Mouse (Mus musculus): Measurements from ENCODE around the gene Coa7.
"Not testable (repeated sequence)": the region's sequence is repeated elsewhere in the genome, so short reads cannot be mapped to it uniquely, and the experiment has no call there.

The Coa7 gene

GRCm38 (mm10) chr4:108344631-108345083, 16.7 kb downstream of the Coa7 start:
- no peak for DNase-seq

- no peak for DNase-seq
Measured at GRCm38 (mm10) chr4:108345826-108346225, 17.9 kb downstream of the Coa7 start.

GRCm38 (mm10) chr4:108347111-108347510, 19.2 kb downstream of the Coa7 start:
- no peak for DNase-seq

GRCm38 (mm10) chr4:108348256-108348875, 20.4 kb downstream of the Coa7 start:
- DNase-seq: no peak

- DNase-seq: no peak
Measured at GRCm38 (mm10) chr4:108349064-108349463, 21.1 kb downstream of the Coa7 start.

GRCm38 (mm10) chr4:108349836-108350547, 22.1 kb downstream of the Coa7 start:
- no peak for DNase-seq

GRCm38 (mm10) chr4:108350819-108351218, 22.9 kb downstream of the Coa7 start:
- DNase-seq: no peak

- DNase-seq: not testable (repeated sequence)
Measured at GRCm38 (mm10) chr4:108353591-108353990, 25.7 kb downstream of the Coa7 start.

GRCm38 (mm10) chr4:108357458-108357857, 29.5 kb downstream of the Coa7 start:
- DNase-seq: peak; percentile 30

- DNase-seq: no peak
Measured at GRCm38 (mm10) chr4:108358498-108358897, 30.6 kb downstream of the Coa7 start.

- DNase-seq: no peak
Measured at GRCm38 (mm10) chr4:108360136-108361055, 32.5 kb downstream of the Coa7 start.

GRCm38 (mm10) chr4:108362321-108363261, 34.7 kb downstream of the Coa7 start:
- peak; percentile 67 for DNase-seq

- no peak for DNase-seq
Measured at GRCm38 (mm10) chr4:108363355-108364110, 35.6 kb downstream of the Coa7 start.

- peak; percentile 25 for DNase-seq
Measured at GRCm38 (mm10) chr4:108364111-108364476, 36.2 kb downstream of the Coa7 start.

- DNase-seq: peak; percentile 75
Measured at GRCm38 (mm10) chr4:108369254-108369653, 41.3 kb downstream of the Coa7 start.

GRCm38 (mm10) chr4:108370409-108370808, 42.5 kb downstream of the Coa7 start:
- no peak for DNase-seq

GRCm38 (mm10) chr4:108371421-108371820, 43.5 kb downstream of the Coa7 start:
- DNase-seq: no peak

GRCm38 (mm10) chr4:108372166-108372565, 44.2 kb downstream of the Coa7 start:
- DNase-seq: no peak

- DNase-seq: no peak
Measured at GRCm38 (mm10) chr4:108379476-108379875, 51.5 kb downstream of the Coa7 start.

- DNase-seq: no peak
Measured at GRCm38 (mm10) chr4:108380146-108380545, 52.2 kb downstream of the Coa7 start.

- no peak for DNase-seq
Measured at GRCm38 (mm10) chr4:108383183-108383714, 55.3 kb downstream of the Coa7 start, which contains the start of gene Shisal2a. Shisal2a (minus strand) TSS chr4:108383349.
